Mouse (Mus musculus): ENCODE measurements at regions not wholly inside any gene's neighbourhood (a gene's known extent, or its start where the extent isn't known, plus 50 kb on each side); places are given as distances from the start of the nearest gene placed in this dataset.

DNA sequence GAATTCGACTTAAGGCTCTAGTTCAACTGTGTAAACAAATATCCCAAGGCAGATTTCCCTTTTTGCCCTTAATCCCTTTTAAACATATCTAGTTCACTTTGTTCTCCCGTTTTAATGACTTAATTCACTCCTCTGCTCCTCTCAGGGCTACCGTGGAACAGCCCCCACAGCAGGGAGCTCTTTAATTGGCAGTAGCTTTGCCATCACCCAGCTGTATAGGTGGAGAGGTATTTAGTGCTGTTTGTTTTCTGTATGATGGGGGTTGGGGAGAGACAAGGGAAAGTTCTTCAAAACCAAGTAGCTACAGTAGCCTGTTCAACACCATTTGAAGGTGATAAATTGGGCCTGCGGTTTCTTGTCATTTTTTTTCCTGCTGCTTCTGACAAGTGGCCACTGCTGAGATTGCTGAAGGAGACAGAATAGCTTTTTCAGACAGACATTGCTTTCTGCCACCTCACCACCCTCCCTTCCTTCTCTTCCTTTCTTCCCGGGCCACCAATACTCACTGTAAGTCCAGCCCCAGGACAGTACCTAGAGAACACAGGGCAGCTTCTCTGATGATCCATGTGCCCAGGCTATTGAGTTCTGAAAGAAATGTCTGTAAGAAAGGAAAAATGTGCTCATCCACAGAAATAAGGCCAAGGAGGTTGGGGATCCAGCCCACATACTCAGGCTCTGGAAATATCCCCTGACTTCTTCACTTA, 520.2 kb downstream of the Cdk5rap2 start:
- no peak for TF ChIP-seq POLR2A (IDR thresholded peaks at IDR 0.05; ENCODE audit: low read depth, low read length)
- TF ChIP-seq CTCF (IDR thresholded peaks at IDR 0.05; ENCODE audit: borderline replicate concordance, insufficient read depth, low read length), result no peak

All from embryonic fibroblast, embryonic 13.5 days (primary cell).